Mouse (Mus musculus): ENCODE measurements around the gene Pgc.

Gene Pgc

DNA sequence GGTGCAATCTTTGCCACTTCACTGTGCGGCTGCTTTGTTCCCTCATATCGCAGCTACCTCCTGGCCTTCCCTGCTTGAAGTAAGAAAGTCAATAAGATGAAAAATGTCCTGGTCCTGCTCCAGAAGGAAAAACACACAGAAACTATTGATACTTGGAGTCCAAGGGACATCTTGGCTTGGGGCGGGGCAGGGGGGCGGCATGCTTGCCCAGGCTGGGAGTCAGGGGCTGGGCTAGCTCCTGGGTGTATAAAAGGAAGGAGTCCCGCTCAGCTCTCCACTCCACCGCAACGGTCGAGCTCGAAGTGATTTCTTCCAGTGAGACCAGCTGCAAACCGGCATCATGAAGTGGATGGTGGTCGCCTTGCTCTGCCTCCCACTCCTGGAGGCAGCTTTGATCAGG, at the start of gene Pgc:
Gene Pgc, plus strand, starts transcription at position 277 of the 400 bp plus-strand sequence.
- in situ Hi-C loops (cut with MboI; ENCODE audit: low sequenced_read_pairs) = no loop called here

DNA sequence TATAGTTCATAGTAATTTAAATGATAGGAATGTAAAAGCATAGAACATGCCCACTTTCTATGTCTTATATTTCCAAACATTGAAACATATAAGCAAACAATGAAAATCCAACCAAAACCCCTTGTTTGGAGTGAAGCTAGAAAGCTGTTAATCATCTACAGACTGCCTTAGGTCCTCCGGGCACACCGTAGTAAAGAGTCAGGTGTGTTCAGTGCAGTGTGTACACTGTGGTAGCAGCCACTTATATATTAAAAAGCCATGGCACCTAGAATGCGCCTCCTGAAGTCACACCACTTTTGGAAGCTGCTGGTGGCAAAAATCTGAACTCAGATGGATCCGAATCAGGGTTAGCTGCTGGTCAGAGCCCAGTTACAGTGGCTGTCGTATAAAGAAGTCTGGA, 48.4 kb upstream of the Pgc start:
- in situ Hi-C loops (cut with MboI; ENCODE audit: low sequenced_read_pairs) = no loop called here

DNA sequence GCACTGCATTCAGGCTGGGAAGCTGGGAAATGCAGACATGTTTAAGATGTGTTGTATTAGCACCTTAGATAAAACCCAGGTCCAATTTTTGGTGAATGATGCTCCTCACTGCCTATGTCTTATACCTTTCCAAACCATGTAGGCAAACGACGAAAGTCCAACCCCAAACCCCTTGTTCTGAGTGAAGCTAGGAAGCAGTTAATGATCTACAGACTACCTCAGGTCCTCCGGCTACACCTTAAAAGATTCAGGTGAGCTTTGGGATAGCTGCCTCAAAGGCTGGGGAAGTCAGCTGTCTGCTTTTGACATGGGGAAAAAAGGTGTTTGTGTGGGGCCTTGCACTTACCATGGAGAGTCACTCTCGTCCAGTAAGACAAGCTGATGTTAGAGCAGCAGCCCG, 47.9 kb upstream of the Pgc start:
- in situ Hi-C loops (cut with MboI; ENCODE audit: low sequenced_read_pairs) = no loop called here

DNA sequence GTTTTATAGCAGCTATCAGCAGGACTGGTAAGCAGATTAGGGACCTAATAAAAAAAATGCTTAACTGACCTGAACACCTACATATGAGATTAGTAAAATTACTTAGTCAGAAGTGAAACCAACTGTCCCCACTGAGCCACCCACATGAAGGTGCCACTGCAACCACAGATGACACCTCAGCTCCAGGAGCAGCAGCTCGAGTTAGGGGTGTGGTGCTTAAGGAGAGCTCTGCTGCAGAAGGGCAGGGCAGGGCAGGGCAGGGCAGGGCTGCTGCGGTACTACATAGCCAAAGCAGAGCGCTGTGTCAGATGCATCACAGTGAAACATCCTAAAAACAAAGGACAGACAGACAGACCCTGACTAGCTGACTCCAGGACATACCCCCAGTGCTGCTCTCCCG, 43.8 kb upstream of the Pgc start:
- in situ Hi-C loops (cut with MboI; ENCODE audit: low sequenced_read_pairs) = no loop called here

DNA sequence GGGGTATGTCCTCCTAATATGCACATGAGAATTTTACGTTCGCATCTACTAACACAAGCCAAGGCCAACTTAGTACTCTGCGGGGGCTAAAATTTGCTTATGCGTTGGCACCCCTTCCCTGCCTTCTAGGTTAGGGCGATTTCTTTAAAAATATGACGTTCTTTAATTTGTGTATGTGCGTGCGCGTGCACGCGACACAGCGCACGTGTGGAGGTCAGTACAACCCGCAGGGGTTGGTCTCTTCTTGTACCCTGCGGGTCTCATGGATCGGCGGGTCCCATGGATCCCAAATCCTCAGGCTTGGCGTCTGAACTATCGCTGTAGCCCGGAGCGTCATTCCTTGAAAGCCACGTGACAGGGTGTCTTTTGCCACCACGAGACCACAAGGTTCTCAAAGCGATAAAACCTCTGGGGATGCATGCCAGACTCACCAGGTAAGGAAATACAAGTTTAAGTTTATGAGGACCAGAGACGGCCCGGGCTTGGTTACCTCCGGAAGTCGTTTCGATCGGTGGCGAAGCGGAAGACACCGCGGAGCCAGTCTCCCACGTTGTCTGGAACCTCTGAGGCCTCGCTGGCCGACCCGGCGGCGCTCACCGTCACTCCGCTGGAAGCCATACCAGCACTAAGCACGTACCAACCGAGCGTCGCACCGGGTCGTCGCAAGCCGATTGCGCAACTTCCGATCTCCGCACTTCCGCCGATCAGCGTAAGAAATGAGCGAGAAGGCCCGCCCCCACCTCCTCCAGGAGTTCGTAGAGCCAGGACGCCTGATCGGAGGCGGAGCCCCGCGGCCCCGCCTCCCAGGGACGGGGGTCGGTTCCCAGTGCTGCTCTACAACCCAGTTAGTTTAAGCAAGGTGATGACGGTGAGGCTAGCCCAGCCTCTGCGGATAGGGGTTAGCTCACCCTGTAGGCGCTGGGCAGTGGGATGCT, 39.0 kb upstream of the Pgc start:
- in situ Hi-C loops (cut with MboI; ENCODE audit: low sequenced_read_pairs) = no loop called here

DNA sequence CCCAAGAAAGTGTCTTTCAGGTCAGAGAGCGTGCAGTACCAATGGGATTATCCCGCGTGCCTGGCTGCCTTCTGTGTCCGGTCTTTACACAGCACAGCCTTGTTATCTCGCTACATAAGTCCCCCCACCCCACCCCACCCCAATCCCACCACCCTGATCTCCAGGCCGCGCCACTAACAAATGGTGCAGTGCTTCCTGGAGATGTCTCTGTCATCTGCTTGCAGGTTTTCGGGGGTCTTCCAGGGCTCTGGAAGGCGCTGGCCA, 38.4 kb upstream of the Pgc start, which contains the start of gene Tomm6:
Gene Tomm6, minus strand, starts transcription at position 43 of the 264 bp plus-strand sequence.
- in situ Hi-C loops (cut with MboI; ENCODE audit: low sequenced_read_pairs) = no loop called here

DNA sequence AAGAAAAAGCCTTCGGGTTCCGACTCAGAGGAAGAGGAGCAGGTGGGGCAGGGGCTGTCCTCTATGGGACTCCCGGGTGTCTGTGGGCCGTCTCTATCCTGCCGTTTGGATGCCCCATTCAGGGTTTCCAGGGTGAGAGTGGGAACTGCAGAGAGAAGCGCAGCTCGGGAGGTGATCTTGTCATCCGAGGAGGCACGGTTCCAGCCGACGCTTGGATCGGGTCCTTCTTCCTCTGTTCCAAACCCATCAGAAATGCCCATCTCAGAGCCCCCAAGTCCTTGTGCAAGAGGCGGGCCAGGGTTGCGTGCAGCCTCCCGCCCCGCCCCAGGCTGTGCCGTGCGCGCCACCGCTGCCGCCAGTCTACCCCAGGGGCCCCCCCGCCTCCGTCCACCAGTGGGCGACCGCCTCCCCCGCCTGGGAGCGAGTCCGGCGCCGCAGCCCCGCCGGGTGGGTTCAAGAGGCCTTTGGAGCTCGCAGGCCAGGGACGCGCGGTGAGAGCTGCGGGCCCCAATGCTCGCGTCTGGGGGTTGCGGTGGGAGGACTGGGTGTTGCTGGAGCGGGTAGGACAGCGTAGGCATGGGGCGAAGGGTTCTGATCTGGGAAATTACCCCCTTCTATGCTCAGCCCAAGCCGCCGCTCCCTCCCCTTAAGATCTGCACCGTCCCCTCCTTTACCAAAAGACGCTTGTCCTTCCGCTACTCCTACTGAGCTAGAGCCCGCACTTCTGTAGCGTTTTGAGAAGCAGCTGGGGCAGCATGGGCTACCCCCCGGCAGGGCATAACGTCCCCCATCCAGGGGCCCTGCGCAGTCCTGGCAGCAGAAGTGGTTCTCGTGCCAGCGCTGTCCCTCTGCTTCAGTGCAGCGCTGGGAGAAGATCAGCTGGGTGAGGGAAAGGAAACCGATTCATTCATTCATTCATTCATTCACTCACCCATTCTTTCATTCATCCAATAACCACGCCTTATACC, 37.8 kb upstream of the Pgc start, which contains the start of gene Frs3:
Gene Frs3, plus strand, starts transcription at position 423 of the 968 bp plus-strand sequence.
- in situ Hi-C loops (cut with MboI; ENCODE audit: low sequenced_read_pairs) = no loop called here

DNA sequence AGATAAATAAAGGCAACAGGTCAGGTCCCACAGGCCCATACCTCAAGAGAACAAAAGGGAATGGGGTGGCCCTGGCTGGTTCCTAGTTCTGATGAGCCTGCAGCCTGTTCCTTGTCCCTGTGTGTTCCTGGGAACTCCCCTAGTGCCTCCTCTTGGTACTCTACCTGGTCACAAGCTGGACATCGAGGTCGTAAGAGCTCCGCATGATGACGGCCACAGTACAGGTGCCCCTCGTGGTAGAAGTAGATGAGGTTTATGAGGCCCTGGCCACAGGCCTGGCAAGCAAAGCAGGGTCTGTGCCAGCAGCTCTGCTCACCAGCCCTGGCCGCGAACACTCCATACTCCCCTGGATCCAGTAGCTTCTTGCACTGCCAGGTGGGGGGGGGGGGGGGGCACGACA, 36.7 kb upstream of the Pgc start:
- in situ Hi-C loops (cut with MboI; ENCODE audit: low sequenced_read_pairs) = no loop called here

DNA sequence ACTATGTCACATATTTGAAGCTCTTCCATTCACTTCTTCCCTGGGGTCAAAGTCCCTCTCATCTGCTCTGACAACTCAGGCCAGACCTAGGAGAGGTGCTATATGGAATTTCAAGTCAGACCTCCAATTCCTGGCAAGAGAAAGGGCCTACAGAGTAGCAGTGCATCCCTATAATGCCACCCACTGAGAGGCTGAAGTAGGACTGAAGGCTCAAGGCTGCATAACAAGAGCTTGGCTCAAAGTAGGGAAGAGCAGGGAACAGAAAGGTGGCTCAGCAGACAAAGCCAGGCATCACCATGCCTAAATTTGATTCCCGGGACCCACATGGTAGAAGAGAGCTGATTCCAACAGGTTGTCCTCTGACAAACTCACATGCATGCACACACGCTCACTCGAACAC, 35.0 kb upstream of the Pgc start:
- in situ Hi-C loops (cut with MboI; ENCODE audit: low sequenced_read_pairs) = no loop called here

DNA sequence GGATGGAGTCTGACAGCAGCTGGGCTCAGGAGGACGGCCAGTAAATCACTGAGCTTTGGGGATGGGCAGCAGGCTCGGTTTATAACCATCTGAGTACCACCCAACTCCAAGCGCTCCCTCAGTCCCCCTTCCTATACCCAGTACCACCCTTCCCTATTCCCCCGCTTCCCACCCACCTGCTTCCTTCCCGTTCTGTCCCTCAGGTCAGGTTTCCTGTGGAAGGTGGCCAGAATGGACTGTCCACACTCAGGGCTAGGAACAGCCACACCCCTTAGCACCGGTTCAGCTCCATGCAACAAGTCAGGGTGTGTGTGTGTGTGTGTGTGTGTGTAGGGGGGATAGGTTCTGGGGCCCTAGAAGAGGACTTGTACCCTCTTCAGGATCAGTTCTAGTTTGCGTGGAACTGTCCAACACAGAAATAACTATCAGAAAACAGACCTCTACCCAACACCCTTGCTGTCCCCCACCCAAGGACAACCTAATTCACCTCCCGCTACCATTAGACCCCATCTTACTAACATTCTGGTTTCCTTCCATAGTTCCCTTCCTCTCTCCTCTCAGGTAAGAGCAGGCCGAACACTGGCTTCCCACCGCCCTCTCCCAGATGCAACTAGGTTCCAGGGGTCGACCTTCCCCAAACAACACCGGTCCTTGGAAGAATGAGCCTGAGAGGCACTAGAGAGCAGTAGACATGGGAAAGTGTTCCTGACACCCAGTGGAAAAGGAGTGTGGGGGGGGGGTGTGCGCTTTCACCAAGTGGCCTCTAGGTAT, 32.8 kb upstream of the Pgc start:
- in situ Hi-C loops (cut with MboI; ENCODE audit: low sequenced_read_pairs) = no loop called here

DNA sequence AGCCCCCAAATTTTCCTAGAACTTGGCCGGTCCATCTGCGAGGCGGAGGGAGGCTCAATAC, 32.4 kb upstream of the Pgc start, which contains the start of gene Gm21981:
Gene Gm21981, minus strand, starts transcription at position 14 of the 61 bp plus-strand sequence.
- in situ Hi-C loops (cut with MboI; ENCODE audit: low sequenced_read_pairs) = no loop called here

DNA sequence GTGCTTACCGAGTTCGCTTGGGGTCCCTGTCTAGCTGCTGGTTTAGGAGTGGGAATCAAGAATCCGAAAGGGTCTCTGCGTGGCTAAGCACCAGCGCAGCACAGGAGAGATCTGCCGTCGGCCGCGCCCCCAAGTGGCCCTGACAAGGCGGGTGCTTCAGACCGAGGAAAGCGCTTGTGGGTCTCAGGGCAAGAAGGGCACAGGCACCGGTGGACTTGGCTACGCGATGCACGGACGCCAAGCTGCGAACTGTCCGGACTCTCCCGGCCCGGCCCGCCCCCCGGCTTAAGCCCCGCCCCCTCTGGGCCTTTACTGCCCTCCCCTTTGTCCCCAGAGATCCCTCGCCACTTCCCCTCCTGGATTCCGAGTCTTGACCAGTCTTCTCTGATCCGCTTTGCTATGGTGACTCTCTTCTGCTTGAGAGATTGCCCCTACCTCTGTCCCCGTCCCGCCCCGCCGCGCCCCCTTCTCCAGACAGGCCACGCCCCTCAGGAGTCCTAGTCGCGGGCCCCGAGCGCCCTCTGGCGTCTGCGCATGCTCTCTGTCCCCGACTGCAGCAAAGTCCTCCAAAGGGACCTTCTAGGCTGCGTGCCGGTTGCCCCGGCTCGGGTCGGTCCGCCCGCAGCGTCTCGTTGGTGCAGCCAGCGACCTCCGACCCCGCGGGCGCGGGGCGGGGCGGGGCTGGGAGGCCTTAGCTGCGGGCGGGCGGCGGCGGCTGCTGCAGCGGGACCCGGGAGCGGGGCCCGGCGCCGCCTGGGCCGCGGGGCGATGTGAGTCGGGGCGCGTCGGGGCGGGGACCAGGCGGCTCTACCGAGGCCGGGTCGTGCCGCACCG, 31.9 kb upstream of the Pgc start, which contains the start of gene Prickle4:
Gene Prickle4, minus strand, starts transcription at position 234 of the 834 bp plus-strand sequence.
- in situ Hi-C loops (cut with MboI; ENCODE audit: low sequenced_read_pairs) = no loop called here

DNA sequence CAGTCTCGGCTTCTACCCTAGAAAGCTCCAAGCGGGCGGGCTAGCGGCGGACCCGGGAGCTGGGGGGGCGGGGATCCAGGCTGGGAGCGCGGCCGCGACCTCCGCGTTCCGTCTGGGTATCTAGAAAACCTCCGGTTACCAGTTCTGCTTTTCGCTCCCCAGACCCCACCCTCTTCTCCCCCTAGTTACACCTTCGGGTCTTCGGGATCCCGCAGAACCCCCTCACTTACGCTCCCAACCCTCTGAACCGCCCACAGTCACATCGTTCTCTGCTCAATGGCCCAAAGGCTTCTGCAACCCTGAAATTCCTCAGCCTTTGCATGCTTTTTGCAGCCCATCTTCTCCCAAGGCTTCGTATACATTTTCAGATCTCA, 31.3 kb upstream of the Pgc start:
- in situ Hi-C loops (cut with MboI; ENCODE audit: low sequenced_read_pairs) = no loop called here

DNA sequence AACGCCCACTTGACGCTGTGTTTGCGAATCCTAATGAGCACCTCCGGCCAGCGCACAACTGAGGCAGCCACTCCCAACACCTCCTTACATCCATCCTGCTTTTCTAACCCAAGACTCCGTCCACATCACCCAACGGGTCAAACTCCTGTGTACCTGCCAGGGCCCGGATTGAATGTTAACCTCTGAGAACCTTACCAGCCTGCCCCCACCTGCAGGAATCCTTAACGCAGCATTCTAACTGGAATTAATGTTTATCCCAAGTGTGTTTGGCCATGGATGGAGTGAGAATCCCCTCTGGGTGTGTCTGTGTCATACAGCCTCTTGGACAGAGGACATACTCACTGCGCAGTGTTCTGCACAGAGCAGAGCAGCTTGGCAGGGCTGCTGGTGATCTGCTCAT, 28.5 kb upstream of the Pgc start:
- in situ Hi-C loops (cut with MboI; ENCODE audit: low sequenced_read_pairs) = no loop called here

DNA sequence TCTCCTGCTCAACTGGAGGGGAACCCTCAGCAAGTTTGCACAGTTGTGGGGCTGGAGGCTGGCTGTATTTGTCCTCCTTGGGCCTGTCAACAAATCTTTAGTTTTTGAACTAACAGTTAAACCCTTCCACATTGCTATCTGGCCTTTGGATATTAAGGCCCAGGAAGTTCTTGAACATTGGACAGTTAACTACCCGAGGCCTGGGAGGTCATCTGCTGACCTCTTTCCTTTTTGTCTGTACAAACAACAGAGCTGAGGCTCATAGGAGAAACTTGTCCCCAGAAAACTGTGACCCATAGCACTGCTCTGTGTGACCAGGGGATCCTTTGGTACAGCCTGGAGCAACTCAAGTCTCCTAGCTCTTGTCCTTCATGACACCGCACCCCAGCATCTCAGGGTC, 27.6 kb upstream of the Pgc start:
- in situ Hi-C loops (cut with MboI; ENCODE audit: low sequenced_read_pairs) = no loop called here

DNA sequence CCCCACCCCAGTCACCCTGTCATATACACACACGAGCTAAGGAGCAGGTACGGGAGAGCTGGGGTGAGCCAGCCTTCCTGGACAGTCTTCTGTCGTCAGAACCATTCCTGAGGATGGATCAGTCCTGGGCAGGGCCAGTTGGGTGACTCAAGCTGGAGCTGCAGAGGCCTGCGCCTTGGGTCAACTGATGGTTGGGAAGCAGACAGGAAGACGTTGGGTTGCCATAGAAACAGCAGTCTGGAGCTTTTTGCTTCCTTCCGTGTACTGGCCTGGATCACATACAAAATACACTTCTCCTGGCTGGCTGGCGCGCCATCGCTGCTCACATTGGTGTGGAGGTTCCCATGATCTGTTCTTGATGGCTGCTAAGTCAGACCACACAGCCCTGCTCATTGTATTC, 24.8 kb upstream of the Pgc start:
- in situ Hi-C loops (cut with MboI; ENCODE audit: low sequenced_read_pairs) = no loop called here

DNA sequence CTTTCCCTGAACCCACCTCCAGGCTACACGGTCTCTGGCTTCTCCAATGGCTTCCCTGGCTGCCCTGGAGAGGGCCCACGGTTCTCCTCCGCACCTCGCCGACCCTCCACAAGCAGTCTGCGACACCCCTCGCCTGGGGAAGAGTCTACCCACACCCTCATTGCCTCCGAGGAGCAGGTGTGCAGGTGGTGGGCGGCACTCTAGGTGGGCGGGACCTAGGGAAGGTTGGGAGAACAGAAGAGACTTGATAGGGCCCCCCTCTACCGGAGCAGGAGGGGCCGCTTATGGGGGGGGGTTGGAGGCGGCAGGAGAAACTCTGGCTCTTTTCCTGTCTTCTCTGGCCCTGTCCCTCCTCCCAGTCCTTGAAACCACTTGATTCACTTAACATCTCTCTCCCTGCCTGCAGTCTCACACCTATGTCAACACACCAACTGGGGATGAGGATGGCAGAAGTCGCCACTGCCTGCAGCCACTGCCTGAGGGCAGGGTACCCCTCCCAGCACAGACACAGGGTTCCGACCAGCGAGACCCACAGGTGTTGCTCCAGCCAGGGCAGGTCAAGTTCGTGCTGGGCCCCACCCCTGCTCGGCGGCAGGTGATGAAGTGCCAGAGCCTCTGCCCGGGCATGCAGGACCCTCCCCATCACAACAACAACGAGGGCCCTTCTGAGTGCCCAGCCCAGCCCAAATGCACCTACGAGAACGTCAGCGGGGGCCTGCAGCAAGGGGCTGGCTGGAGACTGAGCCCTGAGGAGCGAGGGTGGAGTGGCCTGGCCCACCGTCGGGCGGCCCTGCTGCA, 23.9 kb upstream of the Pgc start:
- in situ Hi-C loops (cut with MboI; ENCODE audit: low sequenced_read_pairs) = no loop called here

DNA sequence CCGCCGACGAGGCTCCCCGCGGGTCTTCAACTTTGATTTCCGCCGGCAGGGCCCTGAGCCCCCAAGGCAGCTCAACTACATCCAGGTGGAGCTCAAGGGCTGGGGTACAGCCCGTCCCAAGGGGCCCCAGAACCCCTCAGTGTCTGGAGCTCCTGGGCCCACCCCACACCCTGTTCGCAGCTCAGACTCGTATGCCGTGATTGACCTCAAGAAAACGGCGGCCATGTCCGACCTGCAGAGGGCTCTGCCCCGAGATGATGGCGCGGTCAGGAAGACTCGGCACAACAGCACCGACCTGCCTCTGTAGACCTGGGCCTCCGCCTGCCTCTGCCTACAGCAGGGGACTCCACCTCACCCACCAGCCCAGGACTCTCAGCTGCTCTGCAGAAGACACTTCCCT, 23.1 kb upstream of the Pgc start:
- in situ Hi-C loops (cut with MboI; ENCODE audit: low sequenced_read_pairs) = no loop called here

DNA sequence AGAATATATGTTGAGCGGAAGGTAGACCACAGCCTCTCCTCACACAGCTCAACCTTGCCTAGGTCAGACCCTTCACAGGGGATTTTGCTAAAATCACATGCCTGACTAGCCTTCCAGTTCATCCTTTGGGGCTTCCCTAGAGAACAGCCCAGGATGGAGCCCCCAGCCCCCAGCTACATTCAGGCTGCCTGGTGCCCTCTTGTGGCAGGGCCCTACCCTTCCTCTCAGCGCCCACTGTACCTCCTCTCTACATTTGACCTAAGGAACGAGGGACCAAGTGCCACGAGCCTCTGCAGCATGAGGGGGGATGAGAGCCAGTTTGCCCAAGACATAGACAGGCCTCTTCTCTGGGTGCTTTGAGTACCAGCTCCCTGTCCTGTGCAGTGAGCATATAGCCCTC, 21.9 kb upstream of the Pgc start:
- in situ Hi-C loops (cut with MboI; ENCODE audit: low sequenced_read_pairs) = no loop called here

DNA sequence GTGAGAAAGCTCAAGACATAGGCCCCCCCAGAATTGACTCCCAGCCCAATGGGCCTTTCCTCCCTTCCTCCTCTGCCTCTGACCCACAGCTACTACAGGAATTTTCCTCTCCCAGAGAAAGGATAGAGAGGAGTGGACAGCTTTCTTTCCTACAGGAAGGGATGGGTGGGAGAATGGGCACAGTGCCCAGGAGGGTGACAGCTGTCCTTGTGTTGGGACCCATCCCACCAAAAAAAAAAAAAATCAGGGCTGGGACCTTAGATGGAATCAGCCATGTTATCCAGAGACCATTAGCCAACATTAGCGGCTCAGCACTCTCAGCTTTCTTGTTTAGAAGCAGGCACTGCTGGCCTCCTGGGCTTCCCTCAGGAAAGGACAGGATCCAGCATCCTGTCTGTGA, 20.4 kb upstream of the Pgc start:
- in situ Hi-C loops (cut with MboI; ENCODE audit: low sequenced_read_pairs) = no loop called here

Data from CH12F3 (cell line).